Mouse (Mus musculus) mature B cell (primary cell): ENCODE measurements around the gene Plagl1.

Experiments used
- in situ Hi-C: fragments of 300-500 bp; cut with MboI; formaldehyde crosslinking; loops from 2 replicates; pipeline ENCODE4 v1.14.3; 2019

Gene Plagl1

GRCm38 (mm10) chr10:13135276-13135675, 75.0 kb downstream of the Plagl1 start:
- in situ Hi-C loops: no loop called here

DNA sequence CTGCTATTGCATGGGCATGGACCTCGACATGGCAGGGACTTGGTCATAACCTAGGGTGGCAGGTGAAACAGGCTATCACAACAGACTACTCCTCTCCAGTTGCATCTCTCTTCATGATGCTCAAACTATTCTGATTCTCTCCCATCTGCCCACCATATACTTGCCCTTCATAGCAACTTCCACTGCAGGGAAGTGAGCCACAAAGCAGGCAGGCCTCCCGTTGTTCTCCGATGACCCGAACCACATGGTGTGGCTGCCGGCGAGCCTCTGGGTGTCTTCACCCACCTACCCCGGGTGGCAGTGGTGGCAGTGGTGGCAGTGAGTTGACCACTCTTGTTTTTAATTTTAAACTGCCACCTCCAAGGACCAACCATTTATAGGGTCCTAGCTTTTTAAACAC, 75.4 kb downstream of the Plagl1 start:
- in situ Hi-C loops: no loop called here

GRCm38 (mm10) chr10:13137906-13138305, 77.6 kb downstream of the Plagl1 start:
- in situ Hi-C loops: no loop called here

DNA sequence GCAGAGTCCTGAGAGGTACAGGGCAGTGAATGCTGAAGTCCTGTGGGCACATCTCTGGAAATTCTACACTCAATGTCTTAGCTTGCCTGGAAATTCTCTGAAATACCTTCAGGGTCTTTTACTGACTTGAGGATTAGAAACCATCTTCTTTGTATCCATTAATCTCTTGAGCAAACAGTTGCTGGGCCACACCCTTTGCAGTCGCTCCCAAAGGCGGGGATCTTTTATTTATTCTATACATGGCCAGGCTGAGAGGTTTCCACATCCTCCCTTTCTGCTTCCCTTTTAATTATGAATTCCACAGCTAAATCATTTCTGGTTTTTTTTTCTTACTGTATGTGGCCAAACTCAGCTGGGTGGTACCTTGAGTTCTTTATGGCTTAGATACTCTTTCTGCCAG, 80.1 kb downstream of the Plagl1 start:
- in situ Hi-C loops: no loop called here

DNA sequence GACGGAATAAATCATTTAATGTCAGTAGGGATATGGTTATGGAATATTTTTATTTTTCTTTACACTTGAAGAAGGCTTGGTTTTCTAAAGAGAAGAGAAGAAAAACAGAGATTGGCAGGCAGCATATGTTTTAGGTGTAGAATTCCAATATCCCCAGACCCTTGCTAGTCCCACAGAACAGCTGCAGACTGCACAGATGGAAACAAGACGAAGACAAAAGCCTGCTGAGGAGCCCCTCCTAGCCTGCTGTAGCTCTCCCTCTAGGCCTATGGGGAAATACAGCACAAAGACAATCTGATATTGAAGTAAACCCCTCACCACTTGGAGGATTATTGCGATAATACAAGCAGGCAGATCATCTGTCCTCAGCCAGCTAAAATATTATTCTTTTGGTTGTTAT, 90.1 kb downstream of the Plagl1 start:
- in situ Hi-C loops: no loop called here

DNA sequence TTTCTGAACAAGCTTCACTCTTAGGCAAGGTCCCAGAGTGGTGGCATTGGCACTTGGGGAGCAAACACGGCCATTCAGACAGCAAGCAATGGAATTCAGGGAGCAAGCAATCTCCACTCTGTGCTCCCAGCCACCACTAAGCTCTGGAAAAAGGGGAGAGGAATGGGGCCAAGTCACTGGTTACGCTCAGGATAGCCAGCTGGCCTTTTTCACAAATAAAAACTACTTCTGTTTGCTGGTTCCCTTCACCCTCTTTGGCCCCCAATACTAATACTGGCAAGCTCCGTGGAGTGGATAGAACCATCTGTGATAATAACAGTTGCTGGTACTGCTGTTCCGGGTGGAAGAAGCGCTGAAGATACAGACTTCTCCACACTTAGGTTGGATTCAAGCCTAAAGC, 91.0 kb downstream of the Plagl1 start:
- in situ Hi-C loops: no loop called here

GRCm38 (mm10) chr10:13152811-13153364, 92.6 kb downstream of the Plagl1 start:
- in situ Hi-C loops: no loop called here

DNA sequence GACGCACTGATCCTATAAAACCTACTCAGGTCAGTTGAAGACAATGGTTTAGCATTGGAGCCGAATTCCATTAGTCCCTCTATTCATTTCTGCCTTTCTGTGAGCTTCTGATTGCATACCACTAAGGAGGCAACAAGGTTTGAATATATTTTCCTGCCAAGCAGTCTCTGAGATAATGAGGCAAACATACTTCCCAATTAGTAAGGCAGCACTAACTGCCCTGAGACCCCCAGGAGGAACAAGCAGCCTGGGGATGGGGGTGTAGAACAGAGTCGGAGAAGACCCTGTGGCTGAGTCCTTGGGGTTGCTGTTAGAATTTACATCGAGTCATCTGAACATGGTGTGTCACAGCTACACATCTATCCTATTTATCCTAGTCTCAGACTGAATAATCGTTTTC, 95.1 kb downstream of the Plagl1 start:
- in situ Hi-C loops: no loop called here

GRCm38 (mm10) chr10:13160913-13161312, 100.6 kb downstream of the Plagl1 start:
- in situ Hi-C loops: no loop called here

DNA sequence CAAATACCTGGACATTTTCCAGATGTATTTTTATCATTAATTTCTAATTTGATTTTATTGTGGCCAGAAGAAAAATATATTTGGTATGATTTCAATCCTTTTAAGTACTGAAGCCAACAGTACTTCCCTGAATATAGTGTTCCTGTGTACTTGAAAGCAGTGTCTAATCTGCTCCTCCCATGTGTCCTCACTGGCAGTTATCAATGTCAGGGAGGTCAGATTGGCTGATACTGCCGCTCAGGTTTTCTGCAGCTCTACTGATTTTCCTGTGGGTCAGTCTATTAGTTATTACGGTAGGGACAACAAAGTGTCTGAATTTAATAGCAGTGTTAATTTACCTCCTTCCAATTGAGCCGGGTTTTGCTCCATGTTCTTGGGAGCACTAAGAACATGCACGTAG, 101.7 kb downstream of the Plagl1 start:
- in situ Hi-C loops: no loop called here

DNA sequence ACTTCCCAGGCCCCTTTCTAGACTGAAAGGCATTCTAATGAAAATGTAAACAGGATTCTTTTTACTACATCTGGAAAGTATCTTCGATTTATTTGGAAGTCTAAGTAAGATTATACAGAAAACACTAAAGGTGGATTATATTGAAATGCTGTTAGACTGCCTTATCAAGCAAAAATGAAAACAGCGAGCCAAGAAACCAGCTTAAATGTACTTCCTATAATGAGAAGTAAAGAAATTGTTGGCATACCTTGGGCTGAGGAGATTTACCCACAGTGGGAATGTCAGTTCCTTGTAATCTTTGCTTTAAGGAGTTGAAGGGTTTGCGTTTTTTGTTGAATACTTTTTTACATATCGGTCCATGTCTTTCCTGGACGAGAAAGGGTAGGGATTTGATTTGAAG, 108.2 kb downstream of the Plagl1 start:
- in situ Hi-C loops: no loop called here

GRCm38 (mm10) chr10:13170739-13171448, 110.6 kb downstream of the Plagl1 start:
- in situ Hi-C loops: no loop called here

DNA sequence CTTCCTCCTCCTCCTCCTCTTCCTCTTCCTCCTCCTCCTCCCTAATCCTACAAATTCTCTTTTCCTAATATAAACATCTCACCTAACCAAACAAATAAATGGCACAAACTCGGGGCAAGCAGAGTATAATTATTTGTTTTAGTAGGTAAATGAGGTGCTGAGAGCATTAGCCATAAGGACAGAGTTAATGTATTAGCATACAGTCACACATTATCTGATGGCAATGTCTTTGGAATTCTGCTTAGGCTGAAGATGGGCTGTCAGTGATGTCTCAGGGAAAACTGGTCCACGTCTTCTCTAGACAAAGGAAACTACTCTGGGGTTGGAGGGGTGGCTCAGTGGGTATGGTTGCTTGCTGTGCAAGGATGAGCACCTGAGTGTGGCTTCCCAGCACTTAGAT, 111.2 kb downstream of the Plagl1 start:
- in situ Hi-C loops: no loop called here

GRCm38 (mm10) chr10:13172798-13173221, 112.5 kb downstream of the Plagl1 start:
- in situ Hi-C loops: no loop called here

GRCm38 (mm10) chr10:13175866-13176265, 115.6 kb downstream of the Plagl1 start:
- in situ Hi-C loops: no loop called here

GRCm38 (mm10) chr10:13177973-13178624, 117.8 kb downstream of the Plagl1 start, which contains the start of gene Zc2hc1b:
TSS of gene Zc2hc1b (minus strand) at chr10:13178023.
- in situ Hi-C loops: no loop called here

DNA sequence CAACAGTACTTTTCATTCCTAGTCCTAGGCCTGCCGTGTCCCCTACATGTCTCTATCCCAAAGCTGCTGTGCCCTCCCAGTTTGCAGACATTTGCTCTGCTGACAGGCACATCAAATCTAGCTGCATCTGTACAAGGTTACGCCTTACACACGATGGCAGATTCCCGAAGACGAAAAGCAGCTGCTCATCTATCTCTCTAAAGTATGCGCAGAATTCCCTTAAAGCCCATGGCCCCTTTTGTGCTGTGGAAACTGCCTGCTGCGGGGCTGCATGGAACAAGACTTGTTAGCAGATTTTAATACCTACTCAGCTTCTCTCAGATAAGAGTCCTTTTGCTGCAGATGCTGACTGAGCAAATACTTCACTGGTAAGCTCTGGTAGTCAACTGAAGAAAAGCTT, 119.9 kb downstream of the Plagl1 start:
- in situ Hi-C loops: no loop called here
